Mouse (Mus musculus): ENCODE measurements at regions not wholly inside any gene's neighbourhood (a gene's known extent, or its start where the extent isn't known, plus 50 kb on each side); places are given as distances from the start of the nearest gene placed in this dataset.

GRCm38 (mm10) chr7:121339942-121340341 lies 51.7 kb upstream of the Hs3st2 start:
- no peak for TF ChIP-seq CTCF (IDR thresholded peaks at IDR 0.05)
- TF ChIP-seq EP300 (IDR thresholded peaks at IDR 0.05) = no peak

All from lung, postnatal 0 days (tissue).